Mouse (Mus musculus) ZHBTc4 (cell line): ENCODE data around the gene Zfp654.
A peak's percentile ranks its signal among the peaks of the same experiment; 100 is the strongest.

Experiments used
- DNase-seq: peaks from one replicate; pipeline ENCODE4 v3.0.0-alpha.2; 2011; ENCODE audit warnings: low read depth, low spot score

Zfp654 gene

GRCm38 (mm10) chr16:64852891-64853290, 1.4 kb upstream of the Zfp654 start:
- no peak for DNase-seq

- peak; percentile 49 for DNase-seq
These were observed 1.0 kb upstream of the Zfp654 start for GRCm38 (mm10) chr16:64852441-64852871.

- peak; percentile 54 for DNase-seq
These were observed 328 bp downstream of the Zfp654 start for GRCm38 (mm10) chr16:64851085-64851562.

- no peak for DNase-seq
These were observed 966 bp downstream of the Zfp654 start for GRCm38 (mm10) chr16:64850287-64851084.

- DNase-seq: peak; percentile 79
These were observed 5.5 kb downstream of the Zfp654 start for GRCm38 (mm10) chr16:64845947-64846346.

- DNase-seq: no peak
These were observed 9.1 kb downstream of the Zfp654 start for GRCm38 (mm10) chr16:64842374-64842729.

GRCm38 (mm10) chr16:64841481-64842373, 9.7 kb downstream of the Zfp654 start:
- no peak for DNase-seq

DNA sequence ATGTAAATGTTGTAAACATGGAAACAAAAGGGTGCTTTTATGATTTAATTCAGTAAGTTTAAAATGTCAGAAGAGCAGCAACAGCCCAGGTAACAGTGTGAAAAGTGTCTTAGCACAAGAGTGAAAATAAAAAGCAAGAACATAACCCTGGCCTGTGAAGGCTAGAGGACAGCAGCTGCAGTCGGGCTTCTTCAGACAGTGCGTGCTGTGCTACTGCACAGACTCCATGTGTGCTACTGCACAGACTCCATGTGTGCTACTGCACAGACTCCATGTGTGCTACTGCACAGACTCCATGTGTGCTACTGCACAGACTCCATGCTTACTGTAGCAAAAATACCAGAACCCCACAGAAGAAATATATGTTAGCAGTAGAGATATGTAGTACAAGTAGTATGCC, 14.7 kb downstream of the Zfp654 start:
- no peak for DNase-seq

- no peak for DNase-seq
These were observed 15.4 kb downstream of the Zfp654 start for GRCm38 (mm10) chr16:64835996-64836545.

- DNase-seq: no peak
These were observed 21.2 kb downstream of the Zfp654 start for GRCm38 (mm10) chr16:64830291-64830690.

GRCm38 (mm10) chr16:64824474-64824873, 27.0 kb downstream of the Zfp654 start:
- no peak for DNase-seq

DNA sequence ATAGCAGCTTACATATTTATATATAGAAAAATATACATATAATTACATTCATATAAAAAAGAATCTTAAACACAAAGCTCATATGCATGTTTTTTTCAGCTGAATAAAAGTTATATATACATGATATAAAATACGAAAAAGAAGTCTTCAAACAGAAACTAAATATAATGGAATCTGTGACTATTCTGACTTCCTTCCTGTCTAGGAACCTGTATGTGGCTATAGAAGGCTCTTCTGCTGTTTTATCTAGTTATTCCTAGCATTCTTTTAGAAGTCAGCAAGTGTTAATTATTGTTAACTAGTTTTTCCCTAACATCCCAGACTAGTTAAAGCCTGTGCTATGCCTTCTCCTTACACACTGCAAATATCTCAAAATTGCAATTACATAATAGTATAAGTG, 27.6 kb downstream of the Zfp654 start:
- DNase-seq: no peak

DNA sequence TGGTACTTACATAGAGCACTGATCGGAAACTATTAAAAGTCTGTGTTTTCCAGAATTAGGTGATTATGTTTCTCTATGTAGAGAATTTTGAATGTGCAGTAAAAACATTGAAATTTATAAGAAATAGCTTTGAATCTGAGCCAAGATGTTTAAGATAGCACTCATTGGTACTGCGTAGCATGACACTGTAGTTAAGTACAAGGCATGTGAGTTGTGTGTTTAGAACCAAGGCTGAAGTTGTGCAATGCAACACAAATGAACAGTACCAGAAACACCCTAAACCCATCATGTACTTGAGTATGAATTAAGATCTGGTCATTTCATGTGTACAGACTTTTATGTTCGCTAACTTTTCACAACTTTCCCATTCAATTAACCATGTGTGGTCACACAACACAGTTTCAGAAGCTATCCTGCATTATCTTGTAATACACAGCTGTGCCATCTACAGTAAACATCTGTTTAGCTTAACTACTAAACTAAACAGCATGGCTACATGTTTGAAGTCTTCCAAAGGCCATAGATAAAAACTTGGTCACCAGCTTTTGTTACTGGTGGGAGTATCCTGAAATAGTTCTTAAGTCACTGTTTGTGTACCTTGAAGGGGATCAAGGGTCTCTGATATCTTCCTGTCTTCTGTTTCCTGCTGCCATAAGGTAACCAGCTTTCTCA, 34.2 kb downstream of the Zfp654 start:
- DNase-seq: no peak

- no peak for DNase-seq
These were observed 48.4 kb downstream of the Zfp654 start for GRCm38 (mm10) chr16:64803041-64803440.

GRCm38 (mm10) chr16:64801638-64802037, 49.8 kb downstream of the Zfp654 start:
- no peak for DNase-seq

GRCm38 (mm10) chr16:64800393-64800792, 51.1 kb downstream of the Zfp654 start:
- no peak for DNase-seq

- DNase-seq: no peak
These were observed 56.6 kb downstream of the Zfp654 start for GRCm38 (mm10) chr16:64794802-64795201.

DNA sequence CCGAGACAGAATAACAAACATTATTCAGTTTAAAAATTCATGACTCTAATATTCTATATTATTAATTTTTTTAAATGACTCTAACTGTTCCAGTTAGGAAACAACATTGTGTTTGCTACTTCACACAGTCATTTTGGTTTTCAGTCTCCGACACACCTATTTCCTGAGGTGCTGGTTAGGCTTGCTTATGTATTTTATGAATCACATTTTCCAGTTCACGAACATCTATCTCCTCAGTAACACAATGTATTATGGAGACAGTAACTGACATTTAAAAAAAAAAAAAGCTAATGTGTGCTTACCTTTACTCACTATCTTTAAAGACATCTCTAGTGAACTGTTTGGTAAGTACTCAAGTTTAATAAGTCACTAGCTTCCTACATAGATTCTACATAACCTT, 61.7 kb downstream of the Zfp654 start:
- no peak for DNase-seq

- no peak for DNase-seq
These were observed 75.9 kb downstream of the Zfp654 start for GRCm38 (mm10) chr16:64775516-64775915.

DNA sequence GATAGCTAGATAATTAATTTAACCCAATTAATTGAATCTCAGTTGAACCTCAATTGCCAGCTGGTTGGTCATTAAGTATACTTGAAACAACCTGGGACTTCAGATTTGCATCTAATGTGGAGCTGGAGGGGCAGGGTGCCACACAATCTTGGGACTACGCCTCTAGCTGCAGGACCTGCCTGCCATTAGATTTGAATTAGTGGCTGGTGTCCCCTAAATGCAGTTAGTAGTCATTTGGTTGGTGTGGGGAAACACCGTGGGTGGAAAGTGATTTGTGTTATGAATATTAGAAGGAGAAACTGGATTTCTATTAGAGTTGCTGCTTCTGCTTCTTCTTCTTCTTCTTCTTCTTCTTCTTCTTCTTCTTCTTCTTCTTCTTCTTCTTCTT, 80.0 kb downstream of the Zfp654 start:
- DNase-seq: peak; percentile 23

GRCm38 (mm10) chr16:64770521-64771430, 80.7 kb downstream of the Zfp654 start, which contains the start of gene 4930453N24Rik:
Gene 4930453N24Rik (minus strand): TSS chr16:64771161.
- DNase-seq: peak; percentile 97
